Mouse (Mus musculus) myocyte (in vitro differentiated cells): ENCODE results near the gene Fermt3. TPM values are rescaled to one million over a fixed set of nuclear protein-coding genes. Genes with fewer than 3 reads are reported as not detected.

Experiments
- H3K27me3 ChIP-seq: one replicate; pipeline ENCODE4 v1.6.1; 2011; ENCODE audit not compliant: control insufficient read depth, insufficient read depth, insufficient read length
- H3K36me3 ChIP-seq: one replicate; pipeline ENCODE4 v1.6.1; 2011; ENCODE audit not compliant: control insufficient read depth, insufficient read depth
- H3K4me2 ChIP-seq: one replicate; pipeline ENCODE4 v1.6.1; 2011; ENCODE audit warnings: low read depth, control low read depth
- H3K4me3 ChIP-seq: one replicate; pipeline ENCODE4 v1.5.1; 2011; ENCODE audit warnings: mild to moderate bottlenecking, control low read depth, moderate library complexity
- H3K79me2 ChIP-seq: one replicate; pipeline ENCODE4 v1.6.1; 2011; ENCODE audit not compliant: control insufficient read depth, insufficient read depth
- H3ac ChIP-seq: one replicate; pipeline ENCODE4 v1.6.1; 2011; ENCODE audit not compliant: control insufficient read depth, insufficient read length
- CEBPB ChIP-seq: IDR thresholded peaks from 2 replicates; pipeline ENCODE4 v1.6.1; 2011; ENCODE audit warnings: mild to moderate bottlenecking, moderate library complexity; ENCODE audit not compliant: poor library complexity, insufficient read depth, severe bottlenecking
- E2F4 ChIP-seq: IDR thresholded peaks from one replicate; pipeline ENCODE4 v1.6.1; 2011; ENCODE audit warnings: mild to moderate bottlenecking, control low read depth, moderate library complexity; ENCODE audit not compliant: insufficient read depth
- MAX ChIP-seq: IDR thresholded peaks from one replicate; pipeline ENCODE4 v1.6.1; 2011; ENCODE audit warnings: low read depth, mild to moderate bottlenecking, control low read depth
- MYOD1 ChIP-seq, 3 experiments: IDR thresholded peaks; one replicate each; pipeline ENCODE4 v1.6.1; 2011; ENCODE audit warnings: control low read depth in 2 of 3, low read depth in 2 of 3, mild to moderate bottlenecking in 2 of 3, moderate library complexity in 1 of 3; ENCODE audit not compliant: insufficient read length in 2 of 3, control insufficient read depth in 1 of 3
- MYOG ChIP-seq, 3 experiments: IDR thresholded peaks; one replicate each; pipeline ENCODE4 v1.6.1; 2011; ENCODE audit warnings: control low read depth in 2 of 3, low read depth in 2 of 3, mild to moderate bottlenecking in 2 of 3; ENCODE audit not compliant: insufficient read length in 2 of 3, control insufficient read depth in 1 of 3, insufficient read depth in 1 of 3
- POLR2A ChIP-seq: IDR thresholded peaks from one replicate; pipeline ENCODE4 v1.6.1; 2011; ENCODE audit warnings: low read depth, mild to moderate bottlenecking, control low read depth, moderate library complexity; ENCODE audit not compliant: insufficient read length
- POLR2AphosphoS2 ChIP-seq: IDR thresholded peaks from one replicate; pipeline ENCODE4 v1.6.1; 2011; ENCODE audit warnings: low read depth, control low read depth; ENCODE audit not compliant: insufficient read length
- REST ChIP-seq: IDR thresholded peaks from one replicate; pipeline ENCODE4 v1.6.1; 2011; ENCODE audit warnings: mild to moderate bottlenecking, control low read depth, moderate library complexity; ENCODE audit not compliant: insufficient read depth, insufficient read length
- SRF ChIP-seq: IDR thresholded peaks from one replicate; pipeline ENCODE4 v1.6.1; 2011; ENCODE audit warnings: low read depth; ENCODE audit not compliant: control insufficient read depth, insufficient read length
- TCF12 ChIP-seq: IDR thresholded peaks from one replicate; pipeline ENCODE4 v1.6.1; 2011; ENCODE audit warnings: mild to moderate bottlenecking, control low read depth; ENCODE audit not compliant: poor library complexity, insufficient read depth, severe bottlenecking
- TCF3 ChIP-seq: IDR thresholded peaks from one replicate; pipeline ENCODE4 v1.6.1; 2011; ENCODE audit warnings: low read depth, control low read depth; ENCODE audit not compliant: insufficient read length
- USF1 ChIP-seq: IDR thresholded peaks from one replicate; pipeline ENCODE4 v1.6.1; 2011; ENCODE audit warnings: low read depth, mild to moderate bottlenecking, control low read depth, moderate library complexity
- polyA plus RNA-seq: library from polyadenylated mRNA; unstranded; fragments of >200 nt; fragmentation: generic; extraction: Trizol; gene quantifications from one replicate; pipeline ENCODE4 v1.2.1, GENCODE M21; 2012; ENCODE audit warnings: missing spikeins

Gene Fermt3
- polyA plus RNA-seq, 1 experiment = 0.34 TPM

- TF ChIP-seq MYOD1 (IDR thresholded peaks at IDR 0.05; ENCODE audit: control insufficient read depth in 1 of 3, insufficient read length in 2 of 3, low read depth in 2 of 3) (no peak), TCF3 (no peak), POLR2A (no peak), MAX (no peak), CEBPB (no peak), MYOG (IDR thresholded peaks at IDR 0.05; ENCODE audit: control insufficient read depth in 1 of 3, insufficient read depth in 1 of 3, insufficient read length in 2 of 3, low read depth in 2 of 3) (no peak), USF1 (no peak), SRF (no peak), POLR2AphosphoS2 (no peak), REST (no peak), TCF12 (no peak), E2F4 (no peak)
- no peaks in the 10 kb centered on the region for H3K27me3 ChIP-seq
- H3K4me2 ChIP-seq = no peak overlapping the region
- no peak overlapping the region for H3K4me3 ChIP-seq
- H3K79me2 ChIP-seq = no peaks in the 10 kb centered on the region
- no peaks in the 10 kb centered on the region for H3K36me3 ChIP-seq
- no peak overlapping the region for H3ac ChIP-seq
These were observed 45.3 kb upstream of the Fermt3 start for GRCm38 (mm10) chr19:7064571-7064970.

- TF ChIP-seq POLR2AphosphoS2 = no peak
- TF ChIP-seq REST = no peak
- TF ChIP-seq TCF12 = no peak
- no peak for TF ChIP-seq SRF
- TF ChIP-seq CEBPB = no peak
- no peak for TF ChIP-seq MYOG (IDR thresholded peaks at IDR 0.05; ENCODE audit: control insufficient read depth in 1 of 3, insufficient read depth in 1 of 3, insufficient read length in 2 of 3, low read depth in 2 of 3)
- TF ChIP-seq MYOD1 (IDR thresholded peaks at IDR 0.05; ENCODE audit: control insufficient read depth in 1 of 3, insufficient read length in 2 of 3, low read depth in 2 of 3) = no peak
- no peak for TF ChIP-seq E2F4
- no peak for TF ChIP-seq POLR2A
- no peak for TF ChIP-seq TCF3
- Histone ChIP-seq H3K79me2 (no peaks in the 10 kb centered on the region), H3K27me3 (no peaks in the 10 kb centered on the region), H3ac (no peak overlapping the region), H3K4me2 (no peak overlapping the region), H3K4me3 (no peak overlapping the region), H3K36me3 (no peaks in the 10 kb centered on the region)
These were observed 43.6 kb upstream of the Fermt3 start for GRCm38 (mm10) chr19:7062916-7063315.

DNA sequence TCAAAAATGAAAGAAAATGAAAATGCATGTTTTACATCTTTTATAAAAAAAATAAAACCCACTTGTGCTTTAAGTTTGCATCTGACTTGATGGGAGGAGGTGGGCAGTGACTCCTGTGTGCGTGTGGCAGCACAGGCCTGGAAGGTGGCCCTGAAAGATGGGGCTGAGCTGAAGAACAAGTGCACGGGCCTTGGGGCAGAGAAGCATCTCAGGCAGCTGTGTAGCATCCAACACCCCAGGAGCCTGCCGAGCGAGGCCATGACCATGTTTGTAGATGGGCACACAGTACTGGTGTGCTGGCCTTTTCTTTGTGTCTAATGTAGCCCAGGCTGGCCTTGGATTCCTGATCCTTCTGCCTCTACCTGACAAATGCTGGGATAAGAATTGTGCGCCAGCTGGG lies 42.8 kb upstream of the Fermt3 start:
- Histone ChIP-seq H3ac (no peak overlapping the region), H3K27me3 (no peaks in the 10 kb centered on the region), H3K79me2 (no peaks in the 10 kb centered on the region), H3K4me3 (no peak overlapping the region), H3K36me3 (no peaks in the 10 kb centered on the region), H3K4me2 (no peak overlapping the region)
- TF ChIP-seq SRF (no peak), MYOG (IDR thresholded peaks at IDR 0.05; ENCODE audit: control insufficient read depth in 1 of 3, insufficient read depth in 1 of 3, insufficient read length in 2 of 3, low read depth in 2 of 3) (no peak), TCF12 (no peak), USF1 (no peak), REST (no peak), MAX (no peak), POLR2AphosphoS2 (no peak), E2F4 (no peak), CEBPB (no peak), TCF3 (no peak), MYOD1 (IDR thresholded peaks at IDR 0.05; ENCODE audit: control insufficient read depth in 1 of 3, insufficient read length in 2 of 3, low read depth in 2 of 3) (no peak), POLR2A (no peak)

GRCm38 (mm10) chr19:7058541-7058940 lies 39.3 kb upstream of the Fermt3 start:
- H3ac ChIP-seq = no peak overlapping the region
- no peaks in the 10 kb centered on the region for H3K36me3 ChIP-seq
- H3K4me2 ChIP-seq = peak overlapping the region; percentile 91
- TF ChIP-seq MAX (no peak), POLR2AphosphoS2 (no peak), REST (no peak), CEBPB (no peak), USF1 (no peak), TCF3 (no peak), MYOG (IDR thresholded peaks at IDR 0.05; ENCODE audit: control insufficient read depth in 1 of 3, insufficient read depth in 1 of 3, insufficient read length in 2 of 3, low read depth in 2 of 3) (no peak), POLR2A (no peak), SRF (no peak), TCF12 (no peak), MYOD1 (IDR thresholded peaks at IDR 0.05; ENCODE audit: control insufficient read depth in 1 of 3, insufficient read length in 2 of 3, low read depth in 2 of 3) (no peak), E2F4 (no peak)
- no peaks in the 10 kb centered on the region for H3K79me2 ChIP-seq
- peak overlapping the region; percentile 49 for H3K4me3 ChIP-seq
- H3K27me3 ChIP-seq = no peaks in the 10 kb centered on the region
